Mouse (Mus musculus) hindlimb bud, embryonic 11.5 days (tissue): ENCODE measurements around the gene Parg.

ENCODE experiments used
- DNase-seq: peaks from one replicate; pipeline ENCODE4 v3.0.0-alpha.2; 2012; ENCODE audit warnings: low read depth, low spot score; ENCODE audit errors: extremely low spot score

Parg gene

GRCm38 (mm10) chr14:32317822-32318221 is 116.1 kb downstream of the Parg start:
- DNase-seq = no peak

- peak; percentile 39 for DNase-seq
Observed at GRCm38 (mm10) chr14:32321732-32322685, 120.3 kb downstream of the Parg start, which contains the start of gene Ogdhl. Gene Ogdhl, plus strand, starts transcription at chr14:32322019.

GRCm38 (mm10) chr14:32323221-32323620 is 121.5 kb downstream of the Parg start:
- no peak for DNase-seq

- no peak for DNase-seq
Observed at GRCm38 (mm10) chr14:32327366-32327765, 125.6 kb downstream of the Parg start.

GRCm38 (mm10) chr14:32332515-32333445 is 131.0 kb downstream of the Parg start:
- DNase-seq = no peak

- no peak for DNase-seq
Observed at GRCm38 (mm10) chr14:32336021-32336420, 134.3 kb downstream of the Parg start.

GRCm38 (mm10) chr14:32336547-32336946 is 134.8 kb downstream of the Parg start:
- no peak for DNase-seq

GRCm38 (mm10) chr14:32341823-32342222 is 140.1 kb downstream of the Parg start:
- no peak for DNase-seq

GRCm38 (mm10) chr14:32344176-32344575 is 142.4 kb downstream of the Parg start:
- DNase-seq = no peak

- DNase-seq = no peak
Observed at GRCm38 (mm10) chr14:32344694-32345093, 142.9 kb downstream of the Parg start.
